Mouse (Mus musculus): ENCODE data around the gene Dusp6.

DNA sequence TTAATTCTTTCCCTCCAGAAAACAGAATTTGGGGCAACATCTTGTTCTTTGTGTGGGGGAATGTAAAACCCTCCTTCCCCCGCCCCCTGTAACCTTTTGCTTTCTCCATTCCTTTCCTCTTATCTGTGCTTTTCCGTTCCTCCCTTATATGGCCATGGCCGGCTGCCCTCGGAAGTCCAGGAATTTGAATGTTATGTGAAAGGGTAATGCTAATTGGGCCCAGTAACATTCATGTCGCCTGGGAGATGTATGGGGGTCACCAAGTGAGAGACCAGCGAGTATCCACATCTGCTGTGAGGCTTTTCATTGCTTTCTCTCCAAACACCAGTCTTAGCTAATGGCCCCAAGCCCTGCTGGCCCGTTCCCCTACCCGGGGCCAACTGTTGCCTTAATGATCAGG, 22.7 kb downstream of the Dusp6 start:
- TF ChIP-seq CTCF (IDR thresholded peaks at IDR 0.05; ENCODE audit: extremely low read depth, insufficient read depth, insufficient read length, insufficient replicate concordance) (no peak), POLR2A (IDR thresholded peaks at IDR 0.05; ENCODE audit: low read depth, low read length) (no peak)
